Mouse (Mus musculus) E14TG2a.4 (cell line): Measurements from ENCODE around the gene Mosmo.
"Not testable (repeated sequence)": the region's sequence is repeated elsewhere in the genome, so short reads cannot be mapped to it uniquely, and the experiment has no call there.

ENCODE experiments used
- CTCF ChIP-seq: conservative IDR thresholded peaks from 2 replicates; pipeline ENCODE4 v1.5.1; 2014; ENCODE audit warnings: low read length
- POU5F1 ChIP-seq: IDR thresholded peaks from 2 replicates; pipeline ENCODE4 v1.6.1; 2014; ENCODE audit warnings: low read length, borderline replicate concordance

GRCm38 (mm10) chr7:120713951-120714350 is 36.5 kb downstream of the Mosmo start:
- not testable (repeated sequence) for TF ChIP-seq CTCF, POU5F1
